ENCODE assay signal across 23 mouse cellular contexts in the genomic region with DNA sequence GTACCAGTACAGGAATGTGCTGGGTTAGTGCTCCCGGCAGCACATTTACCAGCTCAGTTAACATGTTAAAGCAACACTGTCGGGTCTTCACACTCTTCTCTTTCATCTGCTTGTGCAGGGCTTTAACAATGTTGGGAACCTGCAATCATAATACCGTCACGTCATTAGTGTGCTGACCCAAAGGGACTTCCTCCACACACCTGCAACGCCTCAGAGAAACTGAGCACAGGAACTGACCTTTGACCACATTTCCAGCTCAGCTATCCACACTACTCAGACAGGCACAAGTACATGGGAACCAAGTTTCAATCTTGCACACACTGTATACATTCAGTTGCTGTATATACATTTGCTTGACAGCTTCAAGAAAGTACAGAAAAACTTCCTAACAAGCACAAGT. TPM values are rescaled to one million over a fixed set of nuclear protein-coding genes. Genes with fewer than 3 reads are reported as not detected.
A peak's percentile ranks its signal among the peaks of the same experiment; 100 is the strongest.
DNase-seq lines count a peak whose midpoint lies in the region; ATAC-seq and TF ChIP-seq lines count a peak whose summit lies in the region.
"Had no signal": no experiment of that assay in that cellular context is flagged by ENCODE, and none has a peak within 500 bp of the region (broad histone marks: within the 10 kb centered on the region; RNA-seq: fewer than 3 reads in every experiment).

No protein-coding gene starts in this region.

- no peaks in the 10 kb centered on the region; the same call in 1 of the 2 replicates for H3K4me1 ChIP-seq in kidney, adult 2 months (ENCODE audit: control insufficient read depth, insufficient read depth, low read length)
- no peaks in the 10 kb centered on the region for H3K4me1 ChIP-seq in midbrain, embryonic 11.5 days (ENCODE audit: control insufficient read depth, insufficient read depth, low read length)
- H3K4me1 ChIP-seq in midbrain, embryonic 14.5 days (ENCODE audit: control insufficient read depth, insufficient read depth, low read length) = no peaks in the 10 kb centered on the region
- H3K4me1 ChIP-seq in intestine, embryonic 16.5 days (ENCODE audit: control insufficient read depth, insufficient read depth, low read length) = no peaks in the 10 kb centered on the region
- H3K4me1 ChIP-seq in limb, embryonic 10.5 days = no peaks in the 10 kb centered on the region
- H3K4me1 ChIP-seq: embryonic facial prominence, embryonic 13.5 days; embryonic facial prominence, embryonic 15.5 days; forebrain, embryonic 10.5 days; forebrain, embryonic 12.5 days had no signal

- no peak overlapping the region for H3K9ac ChIP-seq in midbrain, embryonic 11.5 days (ENCODE audit: low read length)
- H3K9ac ChIP-seq in midbrain, embryonic 14.5 days (replicated peaks; ENCODE audit: low read length) = no peak overlapping the region
- no peak overlapping the region for H3K9ac ChIP-seq in intestine, embryonic 16.5 days (ENCODE audit: low read depth, low read length)
- H3K9ac ChIP-seq: embryonic facial prominence, embryonic 13.5 days; embryonic facial prominence, embryonic 15.5 days; forebrain, embryonic 12.5 days had no signal

- TF ChIP-seq POLR2A in kidney, adult 2 months (IDR thresholded peaks at IDR 0.05; ENCODE audit: low read depth, low read length) = no peak

- no peak for TF ChIP-seq CTCF in kidney, adult 2 months (conservative IDR thresholded peaks at IDR 0.05; ENCODE audit: insufficient read depth, insufficient read length, low read depth, low read length)

- H3K27ac ChIP-seq in kidney, adult 2 months (ENCODE audit: insufficient read depth, low read depth, low read length) = no peak overlapping the region
- H3K27ac ChIP-seq in midbrain, embryonic 11.5 days (ENCODE audit: low read depth, low read length) = no peak overlapping the region
- no peak overlapping the region for H3K27ac ChIP-seq in midbrain, embryonic 14.5 days (replicated peaks; ENCODE audit: low read depth, low read length)
- H3K27ac ChIP-seq in intestine, embryonic 16.5 days (ENCODE audit: low read length) = no peak overlapping the region
- H3K27ac ChIP-seq in limb, embryonic 10.5 days = no peak overlapping the region
- H3K27ac ChIP-seq: embryonic facial prominence, embryonic 13.5 days; embryonic facial prominence, embryonic 15.5 days; forebrain, embryonic 10.5 days; forebrain, embryonic 12.5 days had no signal

- no peaks in the 10 kb centered on the region for H3K9me3 ChIP-seq in midbrain, embryonic 11.5 days (ENCODE audit: control insufficient read depth, low read length)
- H3K9me3 ChIP-seq in midbrain, embryonic 14.5 days (ENCODE audit: control insufficient read depth, low read length) = no peaks in the 10 kb centered on the region
- H3K9me3 ChIP-seq in intestine, embryonic 16.5 days (ENCODE audit: control insufficient read depth, low read length) = no peaks in the 10 kb centered on the region
- H3K9me3 ChIP-seq in limb, embryonic 10.5 days (replicated peaks) = no peaks in the 10 kb centered on the region
- H3K9me3 ChIP-seq: embryonic facial prominence, embryonic 13.5 days; embryonic facial prominence, embryonic 15.5 days; forebrain, embryonic 10.5 days; forebrain, embryonic 12.5 days had no signal

- H3K4me2 ChIP-seq in midbrain, embryonic 11.5 days = no peak overlapping the region
- no peak overlapping the region for H3K4me2 ChIP-seq in midbrain, embryonic 14.5 days (ENCODE audit: low read length)
- H3K4me2 ChIP-seq in intestine, embryonic 16.5 days (ENCODE audit: low read depth, low read length) = no peak overlapping the region
- H3K4me2 ChIP-seq: embryonic facial prominence, embryonic 13.5 days; embryonic facial prominence, embryonic 15.5 days; forebrain, embryonic 12.5 days had no signal

- 42% methylated on average over 5 of the region's 5 CpGs for WGBS in kidney, adult 2 months
- 93% methylated on average over 5 of the region's 5 CpGs for WGBS in midbrain, embryonic 11.5 days
- 91% methylated on average over 5 of the region's 5 CpGs for WGBS in midbrain, embryonic 14.5 days
- WGBS in intestine, embryonic 16.5 days = 72% methylated on average over 5 of the region's 5 CpGs
- 82% methylated on average over 5 of the region's 5 CpGs for WGBS in limb, embryonic 10.5 days

- H3K36me3 ChIP-seq in kidney, adult 2 months (ENCODE audit: control insufficient read depth, insufficient read depth, low read length) = peaks cover 18% of the 10 kb centered on the region
- peaks cover 27% of the 10 kb centered on the region for H3K36me3 ChIP-seq in midbrain, embryonic 11.5 days (ENCODE audit: control insufficient read depth, insufficient read depth, low read length)
- H3K36me3 ChIP-seq in midbrain, embryonic 14.5 days (ENCODE audit: control insufficient read depth, insufficient read depth, low read length) = peaks cover 87% of the 10 kb centered on the region
- peaks cover 19% of the 10 kb centered on the region for H3K36me3 ChIP-seq in intestine, embryonic 16.5 days (ENCODE audit: control insufficient read depth, insufficient read depth, low read length)
- peaks cover 100% of the 10 kb centered on the region for H3K36me3 ChIP-seq in limb, embryonic 10.5 days

- DNase-seq in kidney, adult 2 months = peak; percentile 44
- no peak for DNase-seq in kidney, postnatal 10 days
- DNase-seq in midbrain, embryonic 11.5 days (ENCODE audit: low spot score, missing footprints) = peak; percentile 56
- DNase-seq in midbrain, embryonic 14.5 days = no peak
- no peak for DNase-seq in lung, postnatal 4 days
- DNase-seq in limb, embryonic 10.5 days (ENCODE audit: low spot score) = no peak
- DNase-seq: adrenal gland, adult 2 months; adrenal gland, postnatal 10 days; adrenal gland, postnatal 25 days; cerebellum, adult 11 months; cerebellum, adult 18-20 months; cerebellum, adult 8-10 months; cerebellum, adult 9-11 months; cerebellum, postnatal 14 days; cerebellum, postnatal 36 days; embryo, embryonic 11 days had no signal

- no peak for ATAC-seq in midbrain, embryonic 11.5 days (ENCODE audit: low FRiP score)
- ATAC-seq in midbrain, embryonic 14.5 days (ENCODE audit: low FRiP score, low TSS enrichment) = no peak
- peak; percentile 86 for ATAC-seq in intestine, embryonic 16.5 days
- ATAC-seq: forebrain, embryonic 14.5 days had no signal

- H3K4me3 ChIP-seq in kidney, adult 2 months (ENCODE audit: insufficient read depth, low read depth, low read length) = no peak overlapping the region
- no peak overlapping the region for H3K4me3 ChIP-seq in midbrain, embryonic 11.5 days (ENCODE audit: low read depth, low read length)
- H3K4me3 ChIP-seq in midbrain, embryonic 14.5 days (replicated peaks; ENCODE audit: low read depth, low read length) = no peak overlapping the region
- no peak overlapping the region for H3K4me3 ChIP-seq in intestine, embryonic 16.5 days (ENCODE audit: low read length)
- no peak overlapping the region for H3K4me3 ChIP-seq in limb, embryonic 10.5 days
- H3K4me3 ChIP-seq: embryonic facial prominence, embryonic 13.5 days; embryonic facial prominence, embryonic 15.5 days; erythroblast, embryonic 14.5 days; forebrain, embryonic 10.5 days; forebrain, embryonic 12.5 days had no signal

- H3K27me3 ChIP-seq in kidney, adult 2 months (replicated peaks; ENCODE audit: control insufficient read depth, insufficient read depth, low read length) = no peaks in the 10 kb centered on the region
- no peaks in the 10 kb centered on the region for H3K27me3 ChIP-seq in midbrain, embryonic 11.5 days (ENCODE audit: control insufficient read depth, insufficient read depth, low read length)
- no peaks in the 10 kb centered on the region for H3K27me3 ChIP-seq in midbrain, embryonic 14.5 days (ENCODE audit: control insufficient read depth, insufficient read depth, low read length)
- H3K27me3 ChIP-seq in intestine, embryonic 16.5 days (replicated peaks; ENCODE audit: control insufficient read depth, insufficient read depth, low read length) = no peaks in the 10 kb centered on the region
- H3K27me3 ChIP-seq in limb, embryonic 10.5 days (ENCODE audit: low read depth, poor library complexity, severe bottlenecking) = no peaks in the 10 kb centered on the region
- H3K27me3 ChIP-seq: embryonic facial prominence, embryonic 13.5 days; embryonic facial prominence, embryonic 15.5 days; forebrain, embryonic 12.5 days had no signal

RNA-seq across cellular contexts. Expression of a gene that starts 27.4 kb away (rescaled TPM):
- polyA plus RNA-seq in kidney, adult 2 months (2012; rRNA removed) = 25.7 and 27.1 TPM in 2 replicates
- polyA plus RNA-seq in midbrain, embryonic 11.5 days (2014; fragmentation: Nextera tagmentation; extraction: Ambion mirVana) = 115 and 123 TPM in 2 replicates
- 45.2 and 79.8 TPM in 2 replicates for polyA plus RNA-seq in midbrain, embryonic 14.5 days (2014; fragmentation: Nextera tagmentation; extraction: Ambion mirVana)
- polyA plus RNA-seq in intestine, embryonic 16.5 days (2015; fragmentation: Nextera tagmentation; extraction: Ambion mirVana) = 29.2 and 33.0 TPM in 2 replicates
- 95.9 and 107 TPM in 2 replicates for polyA plus RNA-seq in limb, embryonic 10.5 days (2016; fragmentation: Nextera tagmentation; extraction: Ambion mirVana)

Comparison
In these comparisons a context has a peak if more than half of its experiments do, and no peak if none do; other contexts are left out.
1. DNase-seq: peak in kidney, adult 2 months (single experiment) and midbrain, embryonic 11.5 days (single experiment); none in kidney, postnatal 10 days (single experiment), midbrain, embryonic 14.5 days (single experiment), lung, postnatal 4 days (0 of 2) and limb, embryonic 10.5 days (single experiment).